Mouse (Mus musculus) olfactory bulb, adult 2 months (tissue): ENCODE data around the gene Cstad.

Experiments
- CTCF ChIP-seq: fragments of 200-500 bp; IDR thresholded peaks from 2 replicates; pipeline ENCODE4 v1.5.1; 2012; ENCODE audit warnings: low read depth, mild to moderate bottlenecking, low read length, moderate library complexity; ENCODE audit not compliant: insufficient read depth
- POLR2A ChIP-seq: fragments of 200-500 bp; IDR thresholded peaks from 2 replicates; pipeline ENCODE4 v1.6.1; 2012; ENCODE audit warnings: mild to moderate bottlenecking, low read depth, low read length, moderate library complexity; ENCODE audit not compliant: insufficient read depth

DNA sequence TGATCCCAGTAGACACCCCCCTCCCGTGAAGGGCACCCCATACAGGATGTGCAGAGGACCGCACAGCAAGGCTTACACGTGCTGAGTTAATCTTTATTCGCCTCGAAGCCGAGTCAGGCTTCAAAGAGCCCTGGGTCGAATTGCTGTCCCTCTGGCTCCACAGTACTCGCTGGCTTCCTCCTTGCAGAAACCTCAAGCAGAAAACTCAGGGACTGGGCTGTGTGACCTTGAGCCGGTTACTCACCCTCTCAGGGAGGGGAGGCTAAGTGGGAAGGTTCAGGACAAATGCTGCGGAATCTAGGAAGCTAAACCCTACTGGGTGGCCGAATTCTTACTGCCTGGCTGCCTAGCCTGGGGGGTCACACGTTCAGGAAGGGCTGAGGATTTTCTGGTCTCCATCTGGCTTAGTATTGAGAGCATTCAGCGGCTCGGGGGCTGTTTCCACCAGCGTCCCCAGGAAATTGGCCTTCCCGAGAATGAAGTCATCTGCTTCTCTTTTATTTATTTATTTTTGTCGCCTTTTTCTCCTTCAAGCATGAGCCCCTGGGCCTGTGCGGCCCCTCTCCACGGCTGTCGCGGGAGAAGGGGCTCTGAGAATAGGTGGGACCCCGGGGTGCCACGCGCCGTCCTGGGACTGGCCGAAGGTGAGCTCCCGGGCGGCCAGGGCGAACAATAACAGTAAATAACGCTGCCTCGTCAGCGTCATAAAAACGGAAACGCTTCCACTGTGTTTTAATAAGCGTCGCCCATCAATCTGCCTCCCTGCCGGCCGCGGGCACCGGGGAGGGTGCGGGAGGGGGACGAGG lies 63.0 kb downstream of the Cstad start:
- no peak for TF ChIP-seq CTCF
- peak; percentile 15; the same call in 1 of the 2 replicates for TF ChIP-seq POLR2A
